Mouse (Mus musculus) heart, adult 11 months (tissue): ENCODE data around the gene Rdh16f2.
A peak's percentile ranks its signal among the peaks of the same experiment; 100 is the strongest.
"Not testable (repeated sequence)": the region's sequence is repeated elsewhere in the genome, so short reads cannot be mapped to it uniquely, and the experiment has no call there.

Experiments
- DNase-seq: peaks from one replicate; pipeline ENCODE4 v3.0.0; 2022

The Rdh16f2 gene

DNA sequence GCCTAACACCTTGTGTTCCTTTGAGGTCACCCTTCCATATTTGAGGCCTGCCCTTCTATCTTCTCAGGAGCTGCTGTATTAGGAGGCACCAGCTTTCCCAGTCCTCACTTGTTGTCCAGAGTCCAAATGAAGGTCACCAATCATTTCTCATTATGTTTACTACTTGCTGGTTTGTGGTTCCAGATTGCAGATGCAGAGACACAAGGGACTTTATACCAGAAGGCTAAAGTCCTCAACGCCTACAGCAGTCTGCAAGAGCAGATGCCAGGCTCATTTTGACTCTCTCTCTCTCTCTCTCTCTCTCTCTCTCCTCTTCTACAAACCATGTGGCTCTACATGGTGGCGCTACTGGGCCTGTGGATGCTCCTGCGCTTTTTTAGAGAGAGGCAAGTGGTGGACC is at the start of gene Rdh16f2:
Rdh16f2 (plus strand) TSS at position 243 of the 400 bp plus-strand sequence.
- DNase-seq: no peak

DNA sequence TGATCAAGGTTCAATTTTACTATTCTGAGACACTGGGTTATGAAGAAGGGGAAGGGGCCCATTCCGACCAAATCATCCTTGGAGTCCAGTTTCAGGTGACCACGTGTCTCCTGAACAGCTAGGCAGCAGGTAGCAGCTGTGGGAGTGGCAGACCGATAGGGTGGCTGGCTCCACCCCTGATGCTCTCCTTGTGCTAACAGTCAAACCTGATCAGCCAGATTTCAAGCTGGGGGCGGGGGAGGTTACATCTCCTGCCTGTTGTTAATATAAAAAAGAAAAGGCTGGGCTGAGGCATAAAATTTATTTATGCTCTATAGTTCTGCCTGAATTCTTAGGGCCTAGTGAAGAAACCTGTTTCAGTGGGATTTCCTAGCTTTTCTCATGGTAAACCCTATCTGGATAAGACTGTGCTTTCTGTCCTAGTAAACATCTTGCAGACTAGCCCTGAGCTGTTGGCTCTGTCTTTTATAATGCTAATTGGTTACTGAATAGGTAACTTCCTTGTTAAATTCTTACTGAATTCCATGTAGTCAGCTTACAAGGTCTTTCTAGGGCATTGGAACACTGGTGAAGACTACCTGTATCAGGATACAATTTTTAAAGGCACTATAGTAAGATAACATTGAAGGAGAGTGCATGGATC is 48.9 kb upstream of the Rdh16f2 start:
- DNase-seq: not testable (repeated sequence)

DNA sequence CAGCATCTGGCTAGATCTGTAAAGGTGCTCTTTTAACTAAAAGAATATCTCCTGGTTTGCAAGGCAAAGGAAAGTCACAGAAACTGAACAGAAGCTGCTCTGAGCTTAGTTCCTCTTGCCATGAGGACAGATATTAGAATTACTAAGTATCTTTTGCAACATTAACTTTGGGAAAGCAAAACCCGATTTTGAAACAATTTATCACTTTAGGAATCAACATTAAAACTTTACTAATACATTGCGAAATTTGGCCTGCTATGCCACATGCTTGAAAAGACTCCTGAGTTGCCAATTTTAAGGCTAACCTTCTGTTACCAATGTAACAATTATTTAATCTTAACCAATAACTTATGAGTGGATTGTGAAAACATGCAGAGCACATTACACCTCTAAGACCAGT is 44.5 kb upstream of the Rdh16f2 start:
- DNase-seq: not testable (repeated sequence)

DNA sequence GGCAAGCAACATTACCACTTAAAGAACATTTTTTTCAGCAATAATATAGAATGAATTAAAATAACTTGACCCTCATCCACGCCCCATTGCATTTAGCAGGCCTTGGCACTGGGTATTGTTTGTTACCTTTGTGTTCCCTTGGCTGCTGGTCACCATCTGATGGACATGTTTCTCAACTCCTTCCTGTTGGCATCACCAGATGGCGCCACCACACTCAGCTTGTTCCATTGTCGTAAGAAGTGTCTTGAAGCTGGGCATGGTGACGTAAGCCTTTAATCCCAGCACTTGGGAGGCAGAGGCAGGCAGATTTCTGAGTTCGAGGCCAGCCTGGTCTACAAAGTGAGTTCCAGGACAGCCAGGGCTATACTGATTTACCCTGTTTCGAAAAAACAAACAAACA is 40.9 kb upstream of the Rdh16f2 start:
- peak; percentile 66 for DNase-seq

DNA sequence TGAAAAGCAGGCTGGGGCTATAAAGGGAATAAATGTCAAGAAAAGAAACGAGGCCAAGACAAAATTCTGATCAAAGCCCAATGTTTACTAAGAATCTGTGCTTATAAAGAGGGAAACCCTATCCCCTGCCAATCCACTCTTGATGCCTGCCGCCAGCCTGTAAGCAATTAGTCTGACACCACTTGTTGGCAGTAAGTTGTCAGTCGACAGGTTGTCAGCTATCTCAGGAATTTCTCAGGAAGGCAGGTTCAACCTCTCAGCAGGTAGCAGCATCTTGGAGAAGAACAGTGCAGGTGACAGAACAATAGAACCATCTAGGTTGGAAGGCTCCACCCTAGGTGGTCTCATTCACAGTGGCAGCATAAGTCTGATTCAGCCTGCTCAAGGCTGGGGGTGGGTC is 37.2 kb upstream of the Rdh16f2 start:
- DNase-seq: peak; percentile 70

DNA sequence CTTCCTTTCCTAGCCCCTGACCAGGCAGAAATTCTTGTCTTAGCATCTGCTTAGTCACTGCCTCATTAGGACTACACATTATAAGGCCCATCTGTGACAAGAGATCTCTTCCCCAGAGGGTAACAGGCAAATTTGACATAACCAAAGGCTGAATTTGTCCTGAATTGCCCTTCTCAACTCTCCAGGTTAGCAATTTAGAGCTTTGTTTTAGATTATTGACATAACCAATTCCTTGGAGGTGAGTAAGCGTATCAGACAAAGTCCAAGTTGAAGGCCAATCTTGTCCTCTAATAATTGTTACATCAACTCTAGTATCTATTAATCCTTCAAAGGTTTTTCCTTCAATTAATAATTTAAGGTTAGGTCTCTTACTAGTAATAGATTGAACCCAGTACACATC is 32.1 kb upstream of the Rdh16f2 start:
- DNase-seq: peak; percentile 46

DNA sequence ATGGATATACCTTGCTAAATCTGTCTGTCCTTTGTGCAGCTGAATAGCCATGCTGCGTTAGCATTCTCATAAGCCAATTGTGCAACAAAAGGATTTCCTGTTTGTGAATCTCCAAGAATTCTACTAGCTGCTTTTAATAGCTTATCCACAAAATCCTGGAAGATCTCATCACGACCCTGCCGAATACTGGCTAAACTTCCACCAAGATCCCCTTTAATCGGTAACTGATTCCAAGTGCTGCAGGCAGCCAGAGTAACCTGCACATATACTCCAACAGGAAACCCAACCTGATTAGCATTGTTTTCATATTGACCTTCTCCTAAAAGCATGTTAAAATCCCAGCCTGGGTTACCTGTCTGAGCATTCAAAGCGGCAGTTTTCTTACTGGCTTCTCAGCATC is 31.0 kb upstream of the Rdh16f2 start:
- no peak for DNase-seq

DNA sequence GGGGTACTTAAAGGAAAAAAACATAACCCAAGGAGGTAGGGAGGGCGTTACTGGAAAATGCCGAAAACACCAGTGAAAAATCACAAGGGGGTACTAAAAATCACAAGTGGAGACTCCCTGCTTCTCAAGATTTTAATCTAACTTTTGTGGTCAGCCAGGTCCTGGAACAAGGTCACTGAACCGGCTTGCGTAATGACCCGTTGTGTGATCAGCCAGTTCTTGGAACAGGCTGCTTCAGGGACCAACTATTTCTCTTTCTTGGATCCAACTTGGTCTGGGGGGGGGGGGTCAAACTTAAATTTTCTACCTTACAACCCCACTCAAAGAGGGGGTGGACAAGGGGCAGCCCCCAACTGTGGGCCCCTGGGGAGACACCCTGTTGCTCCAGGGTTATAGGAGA is 28.5 kb upstream of the Rdh16f2 start:
- not testable (repeated sequence) for DNase-seq

DNA sequence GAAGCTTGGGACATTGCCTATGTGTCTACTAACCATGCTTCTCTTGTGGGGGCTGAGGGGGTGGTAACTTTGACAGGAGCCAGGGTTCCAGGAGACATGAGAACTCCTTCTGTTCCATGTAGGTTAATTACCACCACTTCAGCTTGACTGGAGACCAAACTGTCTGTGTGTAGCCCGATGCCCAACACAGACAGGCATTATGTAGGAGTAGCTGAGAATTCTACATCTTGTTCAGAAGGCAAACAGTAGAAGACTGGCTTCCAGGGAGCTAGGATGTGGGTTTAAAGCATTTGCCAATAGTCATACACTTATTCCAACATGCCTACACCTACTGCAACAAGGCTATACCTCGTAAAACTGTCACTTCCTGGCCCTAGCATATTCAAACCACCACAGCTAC is 27.7 kb upstream of the Rdh16f2 start:
- DNase-seq: peak; percentile 43

DNA sequence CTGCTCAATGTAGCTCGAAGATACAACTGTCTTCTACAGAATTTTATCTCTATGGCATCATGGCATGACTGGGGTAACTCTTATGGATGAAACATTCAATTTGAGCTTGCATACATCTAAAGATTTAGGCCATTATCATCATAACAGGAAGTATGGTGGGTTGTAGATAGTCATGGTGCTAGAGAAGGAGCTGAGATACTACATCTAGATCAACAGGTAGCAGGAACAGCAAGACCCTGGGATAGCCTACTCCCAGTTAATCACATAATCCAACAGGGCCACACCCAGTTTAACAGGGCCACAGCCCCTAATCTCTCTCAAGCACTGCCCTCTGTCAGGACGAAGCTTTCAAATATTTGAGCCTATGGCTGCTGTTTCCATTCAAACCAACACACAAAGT is 25.5 kb upstream of the Rdh16f2 start:
- peak; percentile 68 for DNase-seq

DNA sequence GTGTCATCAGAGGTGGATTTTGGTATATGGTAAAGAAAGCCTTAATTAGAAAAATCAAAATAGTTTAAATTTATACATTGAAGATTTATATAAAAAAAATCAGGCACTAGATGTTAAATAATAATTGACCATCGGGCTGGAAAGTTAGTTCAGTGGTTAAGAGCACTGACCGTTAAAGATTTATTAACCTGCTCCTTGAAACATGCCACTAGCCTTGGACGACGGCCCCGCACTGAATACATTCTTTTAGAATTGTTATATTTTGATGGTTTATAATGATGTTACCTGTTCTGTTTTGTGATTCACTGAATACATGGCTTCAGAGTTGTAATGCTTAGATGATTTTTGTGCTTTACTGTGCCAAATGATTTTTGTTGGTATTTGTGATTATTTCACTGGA is 20.3 kb upstream of the Rdh16f2 start:
- DNase-seq: not testable (repeated sequence)

DNA sequence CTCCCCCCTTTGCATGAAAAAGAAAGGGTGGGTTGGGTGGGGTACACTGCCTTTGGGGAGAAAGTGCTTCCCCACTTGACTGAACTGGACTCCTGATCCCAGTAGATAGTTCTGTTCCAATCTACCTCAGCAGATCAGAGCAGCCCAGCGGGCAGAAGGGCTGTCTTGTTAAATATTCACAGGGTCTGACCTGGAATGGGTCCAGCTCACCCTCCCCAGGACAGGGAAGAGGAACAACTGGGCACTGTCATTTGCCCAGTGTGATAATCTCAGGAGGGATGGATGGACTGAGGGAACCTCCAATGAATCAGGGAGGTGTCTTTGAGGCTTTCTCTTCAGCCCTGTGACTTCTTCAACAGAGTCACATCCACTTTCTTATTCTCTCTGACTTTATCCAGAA is 18.2 kb upstream of the Rdh16f2 start:
- peak; percentile 52 for DNase-seq

DNA sequence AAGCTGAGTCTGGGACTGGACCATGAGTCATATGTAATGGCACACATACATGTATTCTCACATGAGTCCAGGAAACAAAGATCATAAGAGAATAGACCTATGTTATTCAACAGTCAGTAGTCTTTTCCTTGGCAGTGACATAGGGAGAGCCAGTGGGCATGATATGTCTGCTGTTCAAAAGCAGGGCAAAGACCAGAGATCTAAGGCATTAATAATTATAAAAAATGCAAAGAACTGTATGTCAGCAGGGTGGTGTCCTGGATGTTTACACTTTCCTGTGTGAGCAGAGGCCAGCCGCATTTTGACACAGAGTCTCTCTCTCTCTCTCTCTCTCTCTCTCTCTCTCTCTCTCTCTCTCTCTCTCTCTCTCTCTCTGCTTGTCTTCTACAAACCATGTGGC is 16.6 kb upstream of the Rdh16f2 start, which contains the start of gene Rdh19:
Rdh19 (plus strand) TSS at position 301 of the 400 bp plus-strand sequence.
- no peak for DNase-seq

DNA sequence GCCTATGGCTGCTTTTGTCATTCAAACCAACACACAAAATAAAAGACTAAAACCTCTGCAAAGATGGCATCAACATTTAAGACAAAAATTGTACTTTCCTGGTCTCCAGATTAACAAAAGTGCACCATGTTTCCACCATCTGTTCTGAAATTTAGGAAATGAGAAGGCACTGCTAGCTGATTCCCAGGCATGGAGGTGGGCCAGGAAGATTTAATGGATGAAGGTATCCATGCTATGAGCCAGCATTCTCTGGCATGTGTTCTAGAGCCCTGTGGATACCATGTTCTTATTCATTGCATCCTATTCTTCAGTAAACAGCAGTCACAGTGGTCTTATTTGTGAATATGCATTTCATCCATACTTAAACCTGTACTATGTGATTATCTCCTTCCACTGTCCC is 9.9 kb upstream of the Rdh16f2 start:
- peak; percentile 3 for DNase-seq

DNA sequence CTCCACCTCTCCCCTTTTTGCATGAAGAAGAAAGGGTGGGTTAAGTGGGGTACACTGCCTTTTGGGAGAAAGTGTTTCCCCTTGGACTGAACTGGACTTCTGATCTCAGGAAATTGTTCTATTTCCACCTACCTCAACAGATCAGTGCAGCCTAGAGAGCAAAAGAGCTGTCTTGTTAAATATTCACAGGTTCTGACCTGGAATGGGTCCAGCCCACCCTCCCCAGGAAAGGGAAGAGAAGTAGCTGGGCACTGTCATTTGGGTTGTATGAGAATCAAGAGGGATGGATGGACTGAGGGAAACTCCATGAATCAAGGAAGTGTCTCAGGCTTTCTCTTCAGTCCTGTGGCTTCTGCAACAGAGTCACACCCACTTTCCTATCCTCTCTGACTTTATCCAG is 1.3 kb upstream of the Rdh16f2 start:
- DNase-seq: peak; percentile 52

DNA sequence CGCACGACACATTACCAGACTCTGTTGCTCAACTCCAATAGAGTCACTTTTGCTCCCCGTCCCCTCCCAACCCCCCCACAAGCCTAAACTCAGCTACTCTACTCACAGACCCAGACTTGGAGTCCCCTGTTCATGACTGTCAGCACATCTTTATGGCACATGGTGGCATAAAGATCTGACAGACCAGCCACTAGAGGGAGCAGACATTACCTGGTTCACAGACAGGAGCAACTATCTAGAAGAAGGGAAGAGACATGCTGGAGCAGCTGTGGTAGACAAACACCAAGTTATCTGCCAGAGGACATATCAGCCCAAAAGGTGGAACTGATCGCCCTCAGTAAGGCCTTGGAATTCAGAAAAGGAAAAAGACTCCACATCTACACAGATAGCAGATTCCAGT is 6.2 kb downstream of the Rdh16f2 start:
- no peak for DNase-seq

DNA sequence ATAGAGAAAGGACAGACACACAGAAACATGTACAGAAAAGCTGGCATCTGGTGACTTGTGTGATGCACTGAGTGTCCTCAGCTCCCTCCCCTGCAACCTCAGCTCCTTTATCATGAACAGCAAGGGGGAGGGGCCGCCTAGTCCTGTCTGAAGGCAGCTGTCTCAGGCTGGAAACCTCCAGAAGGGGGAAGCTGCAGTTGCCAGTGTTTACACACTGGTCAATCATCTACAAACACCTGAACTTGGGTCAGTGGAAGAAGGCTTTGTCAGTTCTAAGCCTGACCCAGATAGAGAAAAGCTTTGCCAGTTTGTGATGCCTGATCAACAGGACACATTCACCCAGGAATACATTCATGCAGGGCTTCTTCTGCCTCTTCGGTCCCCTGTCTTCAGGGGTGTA is 11.4 kb downstream of the Rdh16f2 start:
- no peak for DNase-seq

DNA sequence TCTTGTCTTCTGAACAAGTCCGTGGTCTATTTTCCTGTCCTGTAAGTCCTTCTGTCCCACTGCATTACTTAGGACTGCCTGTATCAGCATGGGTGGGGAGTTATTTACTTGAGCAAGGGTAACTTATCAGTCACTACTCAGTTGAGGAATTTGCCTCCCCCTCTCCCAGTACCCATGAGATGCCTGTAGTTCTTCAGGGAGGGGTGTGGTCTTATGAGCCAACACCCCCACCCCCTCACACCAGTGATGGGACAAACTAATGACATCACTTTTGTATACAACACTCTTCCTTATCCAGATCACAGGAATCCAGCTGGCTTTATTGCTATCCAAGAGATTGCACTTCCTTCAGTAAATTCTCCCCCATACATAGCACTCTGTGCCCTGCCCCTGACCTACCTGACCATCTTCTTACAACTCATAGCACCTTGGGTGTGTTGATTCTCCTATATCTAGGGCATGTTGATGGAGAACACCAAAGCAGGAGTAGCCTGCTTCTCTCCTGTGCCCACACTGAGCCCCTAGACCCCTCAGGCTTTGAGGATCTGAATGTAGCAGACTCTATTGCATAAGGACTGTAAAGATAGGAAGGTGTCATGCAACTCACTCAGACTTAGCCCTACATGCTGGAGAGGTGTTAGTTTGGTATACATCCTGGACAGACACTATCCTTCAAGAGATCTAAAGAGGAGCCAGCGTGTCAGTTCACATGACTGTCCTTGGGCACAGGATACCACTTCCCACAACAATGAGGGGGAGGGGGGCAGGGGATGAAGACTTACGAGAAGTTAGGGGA is 12.2 kb downstream of the Rdh16f2 start:
- DNase-seq: no peak

DNA sequence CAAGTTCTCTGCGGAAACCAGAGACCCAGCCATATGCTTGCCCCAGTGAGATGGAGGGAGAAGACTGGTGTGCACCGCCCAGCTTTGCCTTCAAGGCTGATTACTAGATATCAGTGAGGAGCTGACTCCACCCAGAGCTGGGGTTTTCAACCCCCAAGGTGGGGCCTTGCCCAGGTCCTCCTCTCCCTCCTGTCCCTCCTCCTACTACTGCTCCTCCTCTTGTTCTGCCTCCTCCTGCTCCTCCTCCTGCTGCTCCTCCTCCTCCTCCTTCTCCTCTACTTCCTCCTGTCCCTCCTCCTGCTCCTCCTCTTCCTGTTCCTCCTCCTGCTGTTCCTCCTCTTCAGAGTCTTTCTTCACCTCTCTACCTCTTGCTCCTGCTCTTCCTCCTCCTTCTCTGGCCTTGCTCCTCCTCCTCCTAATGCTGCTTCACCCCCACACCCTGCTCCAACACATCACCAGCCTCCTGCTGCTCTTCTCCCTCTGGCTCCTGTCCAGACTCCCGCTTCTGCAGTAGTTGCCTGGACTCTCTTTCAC is 12.9 kb downstream of the Rdh16f2 start:
- DNase-seq: no peak

DNA sequence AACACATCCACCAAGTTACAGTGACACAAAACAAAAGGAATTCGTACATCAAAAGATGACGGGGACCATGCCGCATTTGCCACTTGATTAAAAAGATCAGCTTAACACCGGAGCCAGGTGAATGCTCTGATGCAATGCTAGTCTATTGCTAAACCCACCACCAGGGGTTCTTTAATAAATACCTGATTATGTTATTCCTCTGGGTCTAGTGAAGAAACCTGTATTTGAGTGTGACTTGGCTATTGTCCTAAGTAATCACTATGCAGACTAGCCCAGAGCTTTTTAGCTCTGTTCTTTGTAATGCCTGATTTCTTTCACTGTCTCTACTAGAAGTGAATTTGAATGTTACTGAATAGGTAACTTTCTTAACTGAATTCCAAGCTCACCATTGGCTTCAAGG is 14.8 kb downstream of the Rdh16f2 start:
- DNase-seq: no peak

DNA sequence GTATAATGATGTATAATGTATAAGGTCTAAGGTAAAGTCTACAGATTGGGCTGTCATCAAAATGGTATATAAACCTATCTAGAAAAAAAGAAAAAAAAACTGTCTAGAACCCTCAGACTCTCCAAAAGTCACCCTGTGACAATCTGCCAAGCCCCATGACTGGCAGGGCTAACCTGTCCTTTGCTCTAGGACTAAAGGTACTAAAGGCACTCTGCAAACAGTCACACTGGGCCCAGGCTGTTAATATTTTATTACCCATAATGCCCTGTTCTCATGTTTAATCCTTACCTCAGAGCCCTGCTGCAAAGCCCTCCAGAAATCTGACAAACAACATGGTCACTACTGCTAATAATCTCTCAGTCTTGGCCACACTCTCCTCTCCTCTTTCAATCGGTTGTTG is 20.3 kb downstream of the Rdh16f2 start:
- no peak for DNase-seq

DNA sequence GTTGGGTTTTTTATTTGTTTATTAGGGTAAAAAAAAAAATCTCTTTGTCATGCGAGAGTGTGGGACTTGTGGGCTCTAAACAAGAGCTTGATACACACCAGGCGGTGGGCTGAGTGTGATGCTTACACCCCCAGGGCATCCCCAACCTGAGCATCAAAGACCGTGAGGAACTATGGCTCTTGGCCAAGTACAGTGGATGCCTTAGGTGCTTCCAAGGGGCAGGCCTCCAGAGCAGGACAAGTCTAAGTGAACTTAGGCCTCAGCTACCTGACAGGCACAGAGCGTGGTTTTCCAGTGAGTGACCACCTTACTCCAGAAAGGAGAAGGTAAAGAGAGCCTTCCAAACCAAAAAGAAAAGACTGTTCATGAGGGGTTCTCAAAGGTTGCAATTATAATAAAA is 20.7 kb downstream of the Rdh16f2 start:
- no peak for DNase-seq

DNA sequence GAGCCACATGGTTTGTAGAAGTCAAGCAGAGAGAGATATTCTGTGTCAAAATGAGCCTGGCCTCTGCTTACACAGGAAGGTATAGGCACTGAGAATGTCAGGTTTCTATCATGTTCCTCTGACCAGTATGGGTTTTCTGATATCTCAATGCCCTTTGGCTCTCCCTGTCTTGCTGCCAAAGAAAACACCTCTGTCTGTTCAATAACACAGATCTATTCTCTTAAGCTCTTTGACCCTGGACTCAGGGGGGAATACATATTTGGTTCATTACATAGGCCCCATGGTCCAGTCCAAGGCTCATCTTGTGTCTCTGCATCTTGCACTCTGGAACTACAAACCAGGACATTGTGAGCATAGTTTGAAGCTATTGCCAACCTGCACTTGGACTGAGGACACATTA is 22.3 kb downstream of the Rdh16f2 start, which contains the start of gene Rdh7:
Rdh7 (minus strand) TSS at position 213 of the 400 bp plus-strand sequence.
- DNase-seq: peak; percentile 16

DNA sequence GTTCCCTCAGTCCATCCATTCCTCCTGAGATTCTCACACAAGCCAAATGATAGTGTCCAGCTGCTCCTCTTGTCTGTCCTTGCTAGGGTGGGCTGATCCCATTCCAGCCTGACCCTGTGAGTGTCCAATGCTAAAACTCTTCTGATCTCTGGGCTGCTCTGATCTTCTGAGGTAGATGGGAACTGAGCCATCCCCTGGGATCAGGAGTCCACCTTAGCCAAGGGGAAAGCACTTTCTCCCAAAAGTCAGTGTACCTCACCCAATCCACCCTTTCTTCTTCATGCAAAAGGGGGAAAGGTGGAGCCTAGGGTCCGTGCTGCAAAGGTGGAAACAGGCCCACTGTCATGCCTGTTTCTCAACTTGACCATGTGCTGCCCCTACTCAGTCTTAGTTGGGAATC is 25.2 kb downstream of the Rdh16f2 start:
- peak; percentile 55 for DNase-seq
